Mouse (Mus musculus) spleen, adult 2 months (tissue): ENCODE results near the gene 4930432M17Rik.

ENCODE experiments used
- CTCF ChIP-seq: fragments of 200-500 bp; IDR thresholded peaks from 2 replicates; pipeline ENCODE4 v1.5.1; 2011; ENCODE audit warnings: mild to moderate bottlenecking, inconsistent platforms; ENCODE audit not compliant: insufficient read depth, insufficient read length, insufficient replicate concordance; ENCODE audit errors: extremely low read depth
- POLR2A ChIP-seq: fragments of 200-500 bp; IDR thresholded peaks from 2 replicates; pipeline ENCODE4 v1.6.1; 2011; ENCODE audit warnings: low read depth, low read length, inconsistent platforms

DNA sequence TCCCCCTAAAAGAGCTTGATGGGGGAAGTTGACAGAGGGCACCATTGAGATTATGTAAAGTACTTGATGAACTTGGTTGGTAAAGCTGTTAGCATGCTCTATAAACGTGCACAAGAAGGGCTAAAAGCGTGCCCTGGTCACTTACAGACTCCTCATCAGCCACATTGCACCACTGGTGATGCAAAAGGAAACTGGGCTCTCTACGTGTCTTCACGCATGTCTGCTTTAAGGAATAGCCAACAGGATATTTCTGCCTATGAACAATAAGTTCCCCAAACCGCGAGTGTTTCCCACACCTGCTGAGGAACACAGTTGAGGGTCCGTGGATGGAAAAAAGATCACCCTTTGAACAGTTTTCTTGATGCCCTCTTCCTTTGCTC, 51.1 kb downstream of the 4930432M17Rik start:
- no peak for TF ChIP-seq POLR2A
- TF ChIP-seq CTCF = no peak
